Mouse (Mus musculus) thymus, adult 2 months (tissue): ENCODE data around the gene Ifnz.

ENCODE experiments used
- CTCF ChIP-seq: fragments of 200-500 bp; IDR thresholded peaks from 2 replicates; pipeline ENCODE4 v1.5.1; 2012; ENCODE audit warnings: mild to moderate bottlenecking, control low read depth, low read length, moderate library complexity, borderline replicate concordance; ENCODE audit not compliant: control insufficient read depth, poor library complexity, insufficient read depth; ENCODE audit errors: extremely low read depth
- POLR2A ChIP-seq: fragments of 200-500 bp; IDR thresholded peaks from 2 replicates; pipeline ENCODE4 v1.6.1; 2012; ENCODE audit warnings: mild to moderate bottlenecking, low read length, control low read depth, moderate library complexity; ENCODE audit not compliant: control insufficient read depth, poor library complexity, insufficient read depth; ENCODE audit errors: extremely low read depth

DNA sequence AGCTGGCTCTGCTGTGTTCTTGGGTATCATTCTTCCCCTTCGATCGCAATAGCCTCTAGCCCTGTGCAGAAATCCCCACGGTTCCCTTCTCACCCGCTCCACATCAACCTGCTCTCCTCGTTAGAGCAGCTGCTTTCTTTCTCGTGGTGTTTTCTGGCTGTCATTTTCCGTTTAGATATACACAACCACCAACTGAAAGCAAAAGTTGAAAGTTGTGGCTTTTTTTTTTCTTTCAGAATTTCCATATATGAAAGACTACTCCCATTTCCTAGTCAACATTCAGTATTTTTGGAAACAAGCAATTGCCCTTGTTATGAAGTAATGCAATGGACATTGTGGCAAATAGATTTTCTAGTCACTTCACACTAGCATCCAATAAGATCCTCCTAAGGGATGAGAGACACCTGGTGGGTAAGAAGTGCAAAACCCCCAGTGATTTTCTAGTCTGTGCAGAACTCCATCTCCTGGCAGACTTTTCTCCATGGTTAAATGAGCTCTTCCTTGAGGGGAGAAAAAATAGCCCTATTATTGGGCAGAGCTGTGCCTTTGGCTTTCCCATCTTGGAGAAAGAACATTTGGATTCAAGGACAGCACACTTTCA, 39.1 kb upstream of the Ifnz start:
- TF ChIP-seq CTCF (no peak), POLR2A (no peak)
